Mouse (Mus musculus) neural tube, embryonic 10.5 days (tissue): ENCODE results near the gene Fcgr3.

Experiments
- DNase-seq: peaks from one replicate; pipeline ENCODE4 v3.0.0-alpha.2; 2017; ENCODE audit warnings: low spot score; ENCODE audit errors: extremely low spot score

The Fcgr3 gene

DNA sequence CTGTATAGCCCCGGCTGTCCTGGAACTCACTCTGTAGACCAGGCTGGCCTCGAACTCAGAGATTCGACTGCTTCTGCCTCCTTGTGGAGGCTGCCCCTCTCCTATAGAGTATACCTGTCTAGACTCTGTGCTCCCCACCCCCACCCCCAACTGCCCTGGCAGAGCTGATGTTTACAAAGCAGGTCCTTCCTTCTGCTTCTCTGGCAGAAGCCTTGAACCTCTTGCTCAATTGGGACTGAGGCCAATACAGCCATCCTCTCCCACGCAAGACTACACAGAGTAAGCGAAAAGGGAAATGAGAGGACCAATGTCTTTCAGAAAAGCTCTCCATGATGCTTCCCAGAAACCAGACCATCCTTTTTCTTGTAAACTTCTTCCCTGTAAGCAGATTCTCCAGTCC lies 7.5 kb downstream of the Fcgr3 start:
- DNase-seq = no peak

GRCm38 (mm10) chr1:171053305-171053704 lies 11.4 kb downstream of the Fcgr3 start:
- no peak for DNase-seq

- DNase-seq = no peak
These were observed 14.0 kb downstream of the Fcgr3 start for GRCm38 (mm10) chr1:171050774-171051173.

DNA sequence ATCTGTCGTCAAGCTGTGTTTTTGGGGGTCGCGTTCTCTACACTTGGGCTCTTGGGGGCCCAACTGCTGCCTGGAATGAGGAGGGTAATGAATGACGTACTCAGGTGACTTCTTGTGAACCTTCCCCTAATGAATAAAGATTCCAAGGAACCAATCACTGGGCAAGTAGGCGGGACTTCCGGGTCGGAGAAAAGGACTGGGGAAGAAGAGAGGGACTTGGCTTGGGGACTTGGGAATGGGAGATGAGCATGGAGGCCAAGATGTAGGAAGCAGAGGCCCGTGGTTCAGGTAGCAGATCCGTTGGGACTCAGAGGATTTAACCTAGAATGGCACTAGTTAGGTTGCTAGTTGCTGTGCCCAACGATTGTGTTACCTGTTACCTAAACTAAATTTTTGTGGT lies 15.5 kb downstream of the Fcgr3 start:
- DNase-seq = no peak

- DNase-seq = no peak
These were observed 18.2 kb downstream of the Fcgr3 start for GRCm38 (mm10) chr1:171046501-171046900.

DNA sequence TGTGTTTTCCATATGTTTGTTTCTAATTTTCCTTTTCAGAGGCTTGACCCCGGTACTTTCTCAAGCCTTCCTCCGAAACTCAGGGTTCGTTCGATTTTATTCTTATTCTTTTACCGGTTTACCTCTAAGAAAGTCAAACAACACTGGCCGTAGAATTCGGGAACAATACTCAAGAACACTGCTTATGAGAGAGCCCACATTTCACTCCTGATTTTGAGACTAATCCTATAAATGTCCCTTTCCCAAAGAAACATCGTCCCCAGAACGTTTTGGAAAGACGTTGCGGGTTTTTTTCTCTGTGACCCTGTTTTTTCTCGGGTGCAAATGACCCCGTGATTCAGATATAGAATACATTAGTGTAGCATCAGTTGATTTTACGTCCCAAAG lies 19.7 kb downstream of the Fcgr3 start:
- DNase-seq = no peak

DNA sequence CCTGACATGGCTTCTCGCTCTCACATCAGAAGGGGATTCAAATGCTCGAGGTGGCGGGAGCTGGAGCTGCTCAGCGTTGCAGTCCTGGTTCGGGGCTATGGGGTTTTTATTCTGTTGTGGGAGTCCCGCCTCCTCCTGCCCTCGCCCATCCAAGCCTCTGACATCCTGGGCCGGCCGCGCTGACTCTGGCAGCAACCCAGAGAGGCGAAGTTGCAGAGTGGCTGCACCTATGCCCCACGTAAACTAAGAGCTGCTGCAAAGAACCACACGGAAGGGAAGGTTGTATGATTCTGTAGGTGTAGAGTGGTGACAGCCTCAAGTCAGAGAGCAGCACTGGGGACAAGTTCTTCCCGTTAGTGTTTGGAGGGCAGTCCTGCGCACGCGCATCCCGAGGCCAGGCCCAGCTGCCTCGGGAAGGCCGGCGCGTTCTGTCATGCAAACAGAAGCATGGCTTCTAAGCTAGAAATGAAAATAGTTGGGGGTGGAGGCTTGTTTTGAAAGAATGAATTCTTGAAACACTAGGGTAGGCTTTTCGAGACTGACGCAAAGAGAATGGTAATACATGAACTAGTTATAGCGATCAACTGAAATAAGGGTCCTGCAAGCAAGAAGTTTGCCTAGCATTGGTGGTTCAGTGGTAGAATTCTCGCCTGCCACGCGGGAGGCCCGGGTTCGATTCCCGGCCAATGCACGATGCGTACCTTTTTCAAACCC lies 20.2 kb downstream of the Fcgr3 start:
- peak; percentile 93 for DNase-seq

DNA sequence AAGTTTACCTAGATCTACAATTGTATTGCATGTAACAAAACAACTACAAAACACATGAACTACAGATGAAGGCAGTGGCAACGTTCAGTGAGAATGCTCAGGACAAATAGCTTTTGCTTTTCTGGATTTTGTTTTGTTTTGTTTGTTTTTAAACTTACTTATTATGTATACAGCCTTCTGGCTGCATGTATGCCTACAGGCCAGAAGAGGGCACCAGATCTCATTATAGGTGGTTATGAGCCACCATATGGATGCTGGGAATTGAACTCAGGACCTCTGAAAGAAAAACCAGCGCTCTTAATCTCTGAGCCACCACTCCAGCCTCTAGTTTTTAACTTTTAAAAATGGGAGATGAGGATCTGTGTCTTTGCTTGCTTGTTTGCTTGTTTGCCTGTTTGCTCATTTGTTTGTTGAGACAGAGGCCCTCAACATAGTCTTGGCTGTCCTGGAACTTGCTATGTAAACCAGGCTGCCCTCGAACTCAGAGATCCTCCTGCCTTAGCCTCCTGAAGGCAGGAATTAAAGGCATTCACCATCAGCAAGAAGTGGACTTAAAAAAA lies 21.1 kb downstream of the Fcgr3 start:
- no peak for DNase-seq

DNA sequence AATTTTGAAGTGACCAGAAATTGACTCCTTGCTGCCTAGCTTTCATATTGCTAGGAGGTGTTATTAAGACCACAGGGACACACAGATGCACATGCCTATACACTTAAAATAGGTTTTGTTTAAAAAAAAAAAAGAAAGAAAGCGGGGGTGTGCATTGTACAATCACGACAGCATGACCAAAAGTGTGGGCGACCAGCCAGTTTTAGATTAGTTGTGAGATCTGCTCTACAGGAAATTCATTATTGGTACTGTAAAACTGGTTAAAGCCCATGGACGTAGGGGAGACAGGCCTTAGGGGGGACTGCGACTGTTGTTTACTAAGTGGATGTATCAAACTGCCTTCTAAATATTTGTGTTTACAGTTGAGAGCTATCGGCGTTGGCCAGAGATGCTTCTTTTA lies 24.9 kb downstream of the Fcgr3 start:
- DNase-seq = no peak

DNA sequence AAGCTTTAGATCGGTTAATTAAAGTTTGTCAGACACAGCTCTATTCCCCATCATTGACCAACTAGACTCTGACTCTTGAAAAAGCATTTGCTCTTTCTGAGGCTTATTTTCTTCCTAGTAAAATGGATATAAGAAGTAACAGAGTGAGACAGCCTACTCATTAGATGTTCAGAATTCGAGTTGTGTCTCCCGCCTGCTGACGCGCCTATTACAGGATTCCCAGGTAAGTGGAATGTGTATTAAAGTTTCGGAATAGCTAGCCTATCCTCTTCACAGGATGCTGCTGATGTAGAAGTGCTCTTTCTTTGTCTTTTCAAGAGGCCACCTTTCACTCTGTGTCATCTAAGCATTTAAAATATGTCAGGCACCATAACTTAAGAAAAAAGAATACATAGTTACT lies 25.6 kb downstream of the Fcgr3 start:
- DNase-seq = no peak

DNA sequence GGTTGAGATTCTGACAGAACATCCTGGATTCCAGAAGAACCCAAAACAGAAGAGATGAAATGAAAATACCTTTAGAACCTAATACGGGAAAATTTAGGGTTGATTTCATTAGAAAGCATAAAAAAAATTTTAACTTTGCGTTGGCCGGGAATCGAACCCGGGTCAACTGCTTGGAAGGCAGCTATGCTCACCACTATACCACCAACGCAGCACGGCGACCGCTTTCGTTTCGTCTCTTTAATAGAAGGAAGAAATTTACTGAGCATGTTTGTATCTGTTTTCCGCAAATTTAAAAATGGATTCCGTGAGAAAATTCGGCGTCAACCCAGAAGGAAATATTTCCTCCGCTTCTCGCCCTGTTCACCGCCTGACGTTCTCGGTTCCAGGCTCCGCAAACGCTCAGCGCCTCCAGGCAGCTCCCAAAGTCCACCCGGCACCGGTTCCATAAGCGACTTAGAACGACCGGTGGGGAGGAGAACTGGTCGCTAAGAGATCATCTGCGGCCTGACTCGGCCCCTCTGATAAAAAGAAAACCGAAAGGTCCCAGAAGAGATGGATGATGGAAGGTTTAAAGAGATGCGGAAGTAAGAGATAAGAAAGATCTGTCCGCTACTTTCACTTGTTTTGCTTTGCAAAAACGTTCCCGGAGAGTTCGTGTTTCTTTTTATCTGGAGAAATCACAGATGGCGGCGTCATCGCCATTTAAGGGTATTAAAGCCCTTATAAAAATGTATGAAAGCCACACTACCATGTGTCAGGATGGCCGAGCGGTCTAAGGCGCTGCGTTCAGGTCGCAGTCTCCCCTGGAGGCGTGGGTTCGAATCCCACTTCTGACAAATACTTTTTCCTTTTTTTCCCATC lies 26.6 kb downstream of the Fcgr3 start:
- DNase-seq = peak; percentile 95

GRCm38 (mm10) chr1:171036550-171037324 lies 28.0 kb downstream of the Fcgr3 start:
- peak; percentile 61 for DNase-seq

- no peak for DNase-seq
These were observed 29.1 kb downstream of the Fcgr3 start for GRCm38 (mm10) chr1:171035611-171036010.

- DNase-seq = peak; percentile 37
These were observed 30.5 kb downstream of the Fcgr3 start for GRCm38 (mm10) chr1:171034201-171034600.

GRCm38 (mm10) chr1:171033756-171034155 lies 31.0 kb downstream of the Fcgr3 start:
- peak; percentile 89 for DNase-seq

- DNase-seq = peak; percentile 60
These were observed 31.5 kb downstream of the Fcgr3 start for GRCm38 (mm10) chr1:171033196-171033595.

DNA sequence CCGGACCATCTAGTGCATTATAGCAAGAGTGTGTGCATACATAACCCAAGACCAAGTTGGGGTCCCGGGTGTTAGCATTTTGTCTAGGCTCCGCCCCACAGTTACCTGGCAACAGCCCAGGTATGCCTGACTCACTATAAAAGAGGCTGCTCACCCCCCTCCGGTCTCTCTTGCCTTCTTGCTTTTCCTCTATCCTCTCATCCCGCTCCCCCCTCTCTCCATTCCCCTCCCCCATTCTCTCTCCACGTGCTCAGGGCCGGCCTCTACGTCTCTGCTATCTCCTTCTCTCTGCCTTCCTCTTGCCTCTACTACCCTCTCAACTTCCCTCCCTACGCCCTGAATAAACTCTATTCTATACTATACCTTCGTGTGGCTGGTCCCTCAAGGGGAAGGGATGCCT lies 32.0 kb downstream of the Fcgr3 start:
- peak; percentile 21 for DNase-seq

- DNase-seq = no peak
These were observed 33.0 kb downstream of the Fcgr3 start for GRCm38 (mm10) chr1:171031752-171032151.

DNA sequence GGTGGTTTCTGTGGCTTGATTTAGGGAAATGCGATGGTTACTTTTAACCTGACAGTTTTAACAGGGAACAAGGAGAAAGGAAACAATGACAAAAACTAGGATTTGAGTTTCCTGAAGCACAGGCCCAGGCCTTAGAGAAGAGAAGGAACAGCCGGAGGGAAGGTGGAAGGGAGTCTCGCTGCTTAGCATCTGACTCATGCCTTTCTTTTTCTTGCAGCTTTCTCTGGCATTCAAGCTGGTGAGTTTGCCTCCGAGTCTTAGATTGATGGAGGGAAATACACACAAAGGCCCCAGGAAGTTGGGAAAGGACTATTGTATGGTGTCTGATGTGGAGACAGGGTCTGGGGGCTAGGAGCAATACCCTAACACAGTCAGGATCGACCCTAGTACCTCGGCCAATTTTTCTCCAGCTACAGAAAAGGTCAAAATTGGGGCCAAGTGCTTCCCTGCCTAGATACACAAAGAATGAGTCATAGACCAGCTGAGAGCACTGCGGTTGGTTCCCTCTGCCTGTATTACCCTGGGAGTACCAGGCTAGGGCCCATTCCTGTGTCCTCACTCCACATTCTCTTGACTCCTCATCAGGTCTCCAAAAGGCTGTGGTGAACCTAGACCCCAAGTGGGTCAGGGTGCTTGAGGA lies 45.3 kb downstream of the Fcgr3 start:
- no peak for DNase-seq

- no peak for DNase-seq
These were observed 46.0 kb downstream of the Fcgr3 start, which contains the start of gene Fcgr4 for GRCm38 (mm10) chr1:171018737-171019136. Gene Fcgr4 (plus strand): TSS chr1:171018920.
